Mouse (Mus musculus): ENCODE measurements around the gene Rps12. TPM values are rescaled to one million over a fixed set of nuclear protein-coding genes. Genes with fewer than 3 reads are reported as not detected.
"Not testable (repeated sequence)": the region's sequence is repeated elsewhere in the genome, so short reads cannot be mapped to it uniquely, and the experiment has no call there.

The Rps12 gene
- polyA plus RNA-seq, 1 experiment from 2014 or later = 114 TPM

DNA sequence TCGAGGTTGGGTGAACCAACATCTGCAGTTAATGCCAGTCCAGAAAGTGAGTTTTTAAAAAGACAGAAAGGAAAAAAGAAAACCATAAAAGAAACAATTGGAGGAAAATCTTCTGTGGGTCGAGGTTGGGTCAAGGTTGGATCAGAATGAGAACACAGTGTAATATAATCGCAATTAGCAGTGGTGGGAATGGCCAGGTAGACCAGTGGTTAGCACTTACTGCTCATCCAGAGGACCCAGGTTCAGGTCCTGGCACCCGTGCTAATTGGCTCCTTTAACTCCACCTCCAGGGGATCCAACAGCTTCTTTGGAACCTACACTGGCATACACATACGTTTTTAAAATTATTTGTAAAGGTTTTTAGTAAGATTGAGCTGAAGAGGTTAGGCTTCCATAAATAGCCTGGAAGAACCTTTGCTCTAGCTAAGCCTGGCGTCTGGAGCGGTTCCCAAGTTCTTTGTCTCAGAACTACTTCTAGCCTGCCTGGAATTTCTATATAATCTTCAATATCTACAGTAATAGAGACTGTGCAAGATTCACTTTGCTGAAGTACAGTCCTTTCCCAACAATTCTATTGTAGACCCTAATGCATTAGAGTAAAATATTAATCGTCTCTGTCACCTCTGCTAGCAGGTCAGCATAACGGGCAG, 8.9 kb upstream of the Rps12 start:
- ATAC-seq (replicated peaks; ENCODE audit: insufficient number of reproducible peaks, low FRiP score, low TSS enrichment) = no peak
- WGBS (ENCODE audit: insufficient replicate concordance) = 63% methylated on average over 9 of the region's 9 CpGs
- no peak overlapping the region for H3K9ac ChIP-seq (ENCODE audit: low read depth, low read length)
- no peak overlapping the region for H3K27ac ChIP-seq (ENCODE audit: low read depth, low read length)
- H3K4me2 ChIP-seq = peak overlapping the region; percentile 84
- 0 out of 2 replicates have a peak, but pooled peaks cover 3% of the 10 kb centered on the region for H3K4me1 ChIP-seq (ENCODE audit: control insufficient read depth, insufficient read depth, low read length)
- H3K27me3 ChIP-seq (ENCODE audit: control insufficient read depth, insufficient read depth, low read length) = no peaks in the 10 kb centered on the region
- no peaks in the 10 kb centered on the region for H3K36me3 ChIP-seq (ENCODE audit: control insufficient read depth, insufficient read depth, low read length)
- H3K4me3 ChIP-seq (ENCODE audit: low read depth, low read length) = peak overlapping the region; percentile 69; the same call in 1 of the 2 replicates
- H3K9me3 ChIP-seq (replicated peaks; ENCODE audit: control insufficient read depth, low read length) = no peaks in the 10 kb centered on the region

DNA sequence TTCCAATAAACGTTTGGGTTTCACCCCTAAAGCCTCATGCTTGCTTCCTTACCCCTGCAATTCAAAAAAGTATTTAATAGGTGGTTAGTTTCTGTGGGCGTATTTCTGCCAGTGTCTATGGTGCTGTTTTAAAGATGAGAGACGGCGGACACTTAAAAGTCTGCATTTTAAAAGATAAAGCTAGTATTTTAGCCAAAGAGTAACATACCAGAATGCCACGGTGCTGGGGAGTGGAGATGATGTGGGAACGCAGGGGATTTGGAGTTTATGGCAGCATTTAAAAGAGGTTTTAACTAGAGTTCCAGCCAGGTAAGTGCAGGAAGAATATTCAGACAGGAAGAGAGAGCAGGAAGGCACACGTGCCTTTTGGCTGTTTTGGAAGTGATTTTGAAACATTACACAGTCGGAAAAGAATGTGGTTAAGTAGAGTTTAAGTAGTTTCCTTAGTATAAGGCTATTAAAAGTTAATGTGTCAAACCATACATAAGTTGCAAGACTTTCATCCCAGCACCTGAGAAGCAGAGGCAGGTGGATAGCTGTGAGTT, 1.1 kb upstream of the Rps12 start:
- peak overlapping the region; percentile 93 for H3K4me3 ChIP-seq (ENCODE audit: low read depth, low read length)
- WGBS (ENCODE audit: insufficient replicate concordance) = 7% methylated on average over 8 of the region's 8 CpGs

DNA sequence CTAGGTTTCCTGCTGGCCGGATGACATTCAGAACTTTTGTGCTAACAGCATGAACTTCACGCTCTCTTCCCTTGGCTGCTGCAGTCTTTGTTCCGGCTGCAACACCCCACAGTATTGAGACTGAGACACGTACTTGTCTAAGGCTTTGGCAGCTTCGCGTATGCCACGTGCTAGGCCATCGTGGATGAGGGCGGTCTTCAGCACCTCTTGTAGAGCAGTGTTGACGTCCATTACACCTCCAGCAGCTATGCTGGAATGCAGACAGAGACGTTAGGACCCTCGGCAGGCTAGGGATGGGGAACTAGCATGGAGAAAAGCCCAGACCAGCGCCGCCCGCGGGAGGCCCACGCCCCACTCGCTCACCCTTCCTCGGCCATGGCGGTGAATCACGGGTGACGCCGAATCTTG, 440 bp downstream of the Rps12 start:
- Histone ChIP-seq H3K4me3 (ENCODE audit: low read depth, low read length) (peak overlapping the region; percentile 93), H3K27ac (ENCODE audit: low read depth, low read length) (peak overlapping the region; percentile 89), H3K9ac (ENCODE audit: low read depth, low read length) (peak overlapping the region; percentile 85), H3K4me2 (peak overlapping the region; percentile 86)
- peak; percentile 24 for ATAC-seq (replicated peaks; ENCODE audit: insufficient number of reproducible peaks, low FRiP score, low TSS enrichment)
- not testable (repeated sequence) for H3K27me3 ChIP-seq (ENCODE audit: control insufficient read depth, insufficient read depth, low read length); H3K4me1 ChIP-seq (ENCODE audit: control insufficient read depth, insufficient read depth, low read length); H3K36me3 ChIP-seq (ENCODE audit: control insufficient read depth, insufficient read depth, low read length); H3K9me3 ChIP-seq (replicated peaks; ENCODE audit: control insufficient read depth, low read length)
- WGBS (ENCODE audit: insufficient replicate concordance) = under 1% methylated on average over 23 of the region's 23 CpGs

More for the DNA sequence above, 1.1 kb upstream of the Rps12 start:
- H3K36me3 ChIP-seq (ENCODE audit: control insufficient read depth, insufficient read depth, low read length) = peaks cover 5% of the 10 kb centered on the region; the same call in 1 of the 2 replicates
- no peak for ATAC-seq (replicated peaks; ENCODE audit: insufficient number of reproducible peaks, low FRiP score, low TSS enrichment)
- H3K27me3 ChIP-seq (ENCODE audit: control insufficient read depth, insufficient read depth, low read length) = no peaks in the 10 kb centered on the region
- peak overlapping the region; percentile 85 for H3K9ac ChIP-seq (ENCODE audit: low read depth, low read length)
- peak overlapping the region; percentile 89 for H3K27ac ChIP-seq (ENCODE audit: low read depth, low read length)
- H3K4me1 ChIP-seq (ENCODE audit: control insufficient read depth, insufficient read depth, low read length) = peaks cover 8% of the 10 kb centered on the region; the same call in 1 of the 2 replicates
- peak overlapping the region; percentile 84 for H3K4me2 ChIP-seq
- no peaks in the 10 kb centered on the region for H3K9me3 ChIP-seq (replicated peaks; ENCODE audit: control insufficient read depth, low read length)

DNA sequence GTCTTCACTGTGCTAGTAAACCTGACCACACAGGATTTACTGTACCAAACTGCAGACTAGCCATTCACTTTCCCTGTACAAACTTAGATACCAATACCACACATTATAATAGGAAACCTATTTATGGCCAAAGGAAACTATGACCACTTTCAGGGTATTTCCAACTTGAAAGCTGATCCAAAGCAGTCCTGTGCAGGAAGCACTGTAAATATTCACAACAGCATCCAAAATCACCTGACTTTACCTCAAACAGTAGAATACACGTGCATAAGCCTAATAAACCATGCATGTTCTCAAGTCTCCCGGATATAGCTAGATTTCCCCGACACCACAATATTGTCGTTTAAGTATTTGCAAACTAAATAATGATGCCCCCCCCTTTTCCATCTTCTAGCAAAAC, 1.0 kb downstream of the Rps12 start:
- no peak for ATAC-seq (replicated peaks; ENCODE audit: insufficient number of reproducible peaks, low FRiP score, low TSS enrichment)
- peaks cover 8% of the 10 kb centered on the region; the same call in 1 of the 2 replicates for H3K4me1 ChIP-seq (ENCODE audit: control insufficient read depth, insufficient read depth, low read length)
- peak overlapping the region; percentile 89; the same call in 1 of the 2 replicates for H3K27ac ChIP-seq (ENCODE audit: low read depth, low read length)
- H3K4me2 ChIP-seq = peak overlapping the region; percentile 86
- H3K9me3 ChIP-seq (replicated peaks; ENCODE audit: control insufficient read depth, low read length) = no peaks in the 10 kb centered on the region
- peak overlapping the region; percentile 85 for H3K9ac ChIP-seq (ENCODE audit: low read depth, low read length)
- no peaks in the 10 kb centered on the region for H3K27me3 ChIP-seq (ENCODE audit: control insufficient read depth, insufficient read depth, low read length)
- H3K36me3 ChIP-seq (ENCODE audit: control insufficient read depth, insufficient read depth, low read length) = peaks cover 8% of the 10 kb centered on the region; the same call in 1 of the 2 replicates
- under 1% methylated on average over 4 of the region's 4 CpGs for WGBS (ENCODE audit: insufficient replicate concordance)
- H3K4me3 ChIP-seq (ENCODE audit: low read depth, low read length) = peak overlapping the region; percentile 93

DNA sequence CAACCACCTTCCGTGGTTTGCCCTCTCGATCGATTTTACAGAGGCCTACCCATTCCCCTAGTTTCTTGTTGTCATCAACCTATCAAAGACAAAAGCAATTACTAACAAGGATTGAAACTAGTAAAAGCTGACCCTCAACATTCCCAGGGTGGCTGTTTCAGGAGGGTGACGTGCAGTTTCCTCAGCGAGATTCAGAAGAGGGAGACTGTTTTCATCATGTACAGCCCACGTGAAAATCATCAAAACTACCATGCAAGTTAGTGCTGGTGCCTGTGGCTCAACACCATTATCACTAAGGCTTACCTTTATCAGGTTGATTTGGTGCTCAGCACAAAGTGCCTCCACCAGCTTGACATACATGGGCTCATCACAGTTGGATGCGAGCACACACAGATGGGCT, 1.5 kb downstream of the Rps12 start:
- H3K9me3 ChIP-seq (replicated peaks; ENCODE audit: control insufficient read depth, low read length); H3K27me3 ChIP-seq (ENCODE audit: control insufficient read depth, insufficient read depth, low read length); H3K36me3 ChIP-seq (ENCODE audit: control insufficient read depth, insufficient read depth, low read length); H3K27ac ChIP-seq (ENCODE audit: low read depth, low read length); ATAC-seq (replicated peaks; ENCODE audit: insufficient number of reproducible peaks, low FRiP score, low TSS enrichment); H3K4me1 ChIP-seq (ENCODE audit: control insufficient read depth, insufficient read depth, low read length): not testable (repeated sequence)
- H3K4me3 ChIP-seq (ENCODE audit: low read depth, low read length) = peak overlapping the region; percentile 93
- WGBS (ENCODE audit: insufficient replicate concordance) = 42% methylated on average over 7 of the region's 7 CpGs
- peak overlapping the region; percentile 86 for H3K4me2 ChIP-seq
- peak overlapping the region; percentile 85 for H3K9ac ChIP-seq (ENCODE audit: low read depth, low read length)

DNA sequence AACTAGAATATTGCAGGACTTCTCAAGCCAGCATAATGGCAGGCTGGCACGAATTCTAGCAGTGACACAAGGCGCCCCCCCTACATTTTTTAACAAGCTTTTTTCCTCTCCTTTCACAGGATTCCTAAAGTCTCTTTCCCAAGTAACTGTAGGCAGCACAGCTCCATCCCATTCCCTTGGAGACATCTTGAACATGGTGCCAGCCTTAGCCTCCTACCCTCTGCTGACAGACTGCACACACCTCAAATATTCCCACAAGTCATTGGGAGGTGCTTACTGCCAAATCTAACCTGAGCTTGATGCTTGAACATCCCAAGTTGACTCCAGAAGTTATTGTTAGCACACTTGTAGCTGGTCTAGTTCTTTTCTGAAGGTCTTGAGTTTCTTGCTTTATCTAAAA, 3.0 kb downstream of the Rps12 start:
- peaks cover 8% of the 10 kb centered on the region; the same call in 1 of the 2 replicates for H3K4me1 ChIP-seq (ENCODE audit: control insufficient read depth, insufficient read depth, low read length)
- no peak for ATAC-seq (replicated peaks; ENCODE audit: insufficient number of reproducible peaks, low FRiP score, low TSS enrichment)
- H3K9ac ChIP-seq (ENCODE audit: low read depth, low read length) = no peak overlapping the region
- H3K9me3 ChIP-seq (replicated peaks; ENCODE audit: control insufficient read depth, low read length) = no peaks in the 10 kb centered on the region
- no peaks in the 10 kb centered on the region for H3K27me3 ChIP-seq (ENCODE audit: control insufficient read depth, insufficient read depth, low read length)
- no peak overlapping the region for H3K27ac ChIP-seq (ENCODE audit: low read depth, low read length)
- no peak overlapping the region for H3K4me2 ChIP-seq
- H3K4me3 ChIP-seq (ENCODE audit: low read depth, low read length) = no peak overlapping the region
- H3K36me3 ChIP-seq (ENCODE audit: control insufficient read depth, insufficient read depth, low read length) = peaks cover 10% of the 10 kb centered on the region; the same call in 1 of the 2 replicates
- WGBS (ENCODE audit: insufficient replicate concordance) = 44% methylated on average over 2 of the region's 2 CpGs

DNA sequence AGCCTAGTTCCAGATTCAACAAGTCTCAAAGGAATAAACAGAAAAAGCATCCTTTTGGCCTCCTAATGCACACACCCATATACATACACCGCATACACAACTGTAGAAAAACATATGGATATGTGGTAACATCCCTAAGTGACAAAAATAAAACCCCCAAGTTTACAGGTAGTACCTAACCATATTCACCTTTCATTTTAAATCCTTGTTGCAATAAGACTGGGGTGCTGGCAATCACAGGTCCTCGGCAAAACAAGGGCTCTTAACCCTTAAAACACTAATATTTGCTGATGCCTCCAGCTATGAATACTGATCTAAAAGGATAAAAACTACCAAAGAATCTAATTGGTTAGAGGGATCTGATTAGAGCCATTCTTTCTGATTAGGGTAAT, 3.6 kb downstream of the Rps12 start:
- no peaks in the 10 kb centered on the region for H3K27me3 ChIP-seq (ENCODE audit: control insufficient read depth, insufficient read depth, low read length)
- no peaks in the 10 kb centered on the region for H3K9me3 ChIP-seq (replicated peaks; ENCODE audit: control insufficient read depth, low read length)
- peaks cover 8% of the 10 kb centered on the region; the same call in 1 of the 2 replicates for H3K4me1 ChIP-seq (ENCODE audit: control insufficient read depth, insufficient read depth, low read length)
- no peak overlapping the region for H3K27ac ChIP-seq (ENCODE audit: low read depth, low read length)
- H3K9ac ChIP-seq (ENCODE audit: low read depth, low read length) = no peak overlapping the region
- 23% methylated on average over 2 of the region's 2 CpGs for WGBS (ENCODE audit: insufficient replicate concordance)
- peaks cover 10% of the 10 kb centered on the region; the same call in 1 of the 2 replicates for H3K36me3 ChIP-seq (ENCODE audit: control insufficient read depth, insufficient read depth, low read length)
- no peak overlapping the region for H3K4me2 ChIP-seq
- H3K4me3 ChIP-seq (ENCODE audit: low read depth, low read length) = no peak overlapping the region
- no peak for ATAC-seq (replicated peaks; ENCODE audit: insufficient number of reproducible peaks, low FRiP score, low TSS enrichment)

DNA sequence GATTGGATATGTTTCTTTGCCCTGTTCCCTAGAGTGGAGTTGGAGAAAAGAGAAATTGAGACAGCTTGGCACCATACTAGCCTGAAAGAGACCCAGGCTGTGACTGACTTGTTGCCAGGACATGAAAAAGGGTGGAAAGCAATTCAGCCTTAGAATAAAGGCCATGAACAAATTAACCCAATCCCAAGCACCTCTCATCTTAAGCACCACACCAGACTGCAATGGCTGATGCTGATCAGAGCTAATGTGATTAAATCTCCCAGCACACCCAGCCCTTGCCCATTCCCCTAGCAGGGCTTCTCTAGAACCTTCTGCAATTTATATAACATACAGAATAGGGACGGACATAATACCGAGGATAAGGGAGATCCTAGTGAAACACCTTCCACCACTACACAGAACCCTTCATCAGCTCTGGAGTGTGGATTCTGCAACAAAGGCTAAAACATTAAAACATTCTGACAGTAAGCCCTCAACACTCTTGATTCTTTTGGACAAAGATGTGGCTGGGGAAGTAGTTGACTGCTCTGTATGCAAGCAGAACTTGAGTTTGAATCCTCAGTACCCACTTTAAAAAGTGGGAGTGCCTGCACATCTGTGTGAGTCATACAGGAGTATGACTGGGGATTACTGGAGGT, 4.1 kb downstream of the Rps12 start:
- Histone ChIP-seq H3K9me3 (replicated peaks; ENCODE audit: control insufficient read depth, low read length) (no peaks in the 10 kb centered on the region), H3K9ac (ENCODE audit: low read depth, low read length) (no peak overlapping the region), H3K4me3 (ENCODE audit: low read depth, low read length) (no peak overlapping the region), H3K4me2 (no peak overlapping the region), H3K36me3 (ENCODE audit: control insufficient read depth, insufficient read depth, low read length) (peaks cover 10% of the 10 kb centered on the region; the same call in 1 of the 2 replicates), H3K4me1 (ENCODE audit: control insufficient read depth, insufficient read depth, low read length) (0 out of 2 replicates have a peak, but pooled peaks cover 3% of the 10 kb centered on the region), H3K27me3 (ENCODE audit: control insufficient read depth, insufficient read depth, low read length) (no peaks in the 10 kb centered on the region), H3K27ac (ENCODE audit: low read depth, low read length) (no peak overlapping the region)
- ATAC-seq (replicated peaks; ENCODE audit: insufficient number of reproducible peaks, low FRiP score, low TSS enrichment) = no peak
- 46% methylated on average over 2 of the region's 2 CpGs for WGBS (ENCODE audit: insufficient replicate concordance)

All from heart, embryonic 11.5 days (tissue).